Mouse (Mus musculus) heart, postnatal 0 days (tissue): ENCODE measurements around the gene Bckdha.

Experiments
- CTCF ChIP-seq: IDR thresholded peaks from 2 replicates; pipeline ENCODE4 v1.5.1; 2016; ENCODE audit warnings: antibody characterized with exemption, control low read depth, low read depth
- EP300 ChIP-seq: IDR thresholded peaks from 2 replicates; pipeline ENCODE4 v1.6.1; 2016; ENCODE audit warnings: antibody characterized with exemption, low read depth

DNA sequence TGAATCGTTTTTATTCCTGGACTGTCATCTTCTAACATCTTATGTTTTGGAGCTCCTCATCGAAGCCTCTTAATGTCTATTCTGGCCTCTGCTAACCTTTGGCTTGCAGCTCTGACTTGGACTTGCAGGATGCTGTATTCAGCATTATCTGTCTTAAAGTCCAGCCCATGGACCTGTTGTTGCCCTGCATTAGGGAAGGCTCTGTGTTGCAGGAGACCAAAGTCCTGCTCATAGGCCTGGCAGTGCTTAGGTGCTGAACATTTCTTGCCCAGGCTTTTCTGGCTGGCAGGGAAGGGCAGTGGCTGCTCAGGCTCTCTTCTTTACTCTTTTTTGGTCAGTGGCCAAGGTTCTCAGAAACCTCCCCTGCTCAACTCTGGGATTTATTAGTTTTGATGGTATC, 51.6 kb downstream of the Bckdha start:
- TF ChIP-seq CTCF = no peak
- no peak for TF ChIP-seq EP300
